Mouse (Mus musculus) hindbrain, embryonic 14.5 days (tissue): Measurements from ENCODE around the gene Bbx. TPM values are rescaled to one million over a fixed set of nuclear protein-coding genes. Genes with fewer than 3 reads are reported as not detected.

Experiments used
- ATAC-seq: fragments of 200-750 bp; cut with Nextera tagmentation; 2 replicates; pipeline ENCODE4 v1.8.0; 2017; ENCODE audit warnings: moderate number of reproducible peaks, mild to moderate bottlenecking, moderate TSS enrichment, moderate library complexity; ENCODE audit not compliant: low FRiP score
- DNase-seq: peaks from one replicate; pipeline ENCODE4 v3.0.0-alpha.2; 2015; ENCODE audit warnings: low spot score
- H3K27ac ChIP-seq: fragments of 300-500 bp; sonication (generic); 2 replicates; pipeline ENCODE4 v1.5.1; 2014; ENCODE audit warnings: mild to moderate bottlenecking, moderate library complexity
- H3K27me3 ChIP-seq: fragments of 300-500 bp; sonication (generic); 2 replicates; pipeline ENCODE4 v1.6.1; 2014; ENCODE audit warnings: mild to moderate bottlenecking, low read length, mixed read lengths; ENCODE audit not compliant: control insufficient read depth, insufficient read depth
- H3K36me3 ChIP-seq: fragments of 300-500 bp; sonication (generic); replicated peaks from 2 replicates; pipeline ENCODE4 v1.6.1; 2014; ENCODE audit not compliant: control insufficient read depth, insufficient read depth
- H3K4me1 ChIP-seq: fragments of 300-500 bp; sonication (generic); replicated peaks from 2 replicates; pipeline ENCODE4 v1.6.1; 2014; ENCODE audit warnings: antibody characterized with exemption, low read length, mixed read lengths; ENCODE audit not compliant: control insufficient read depth, insufficient read depth
- H3K4me2 ChIP-seq: fragments of 300-500 bp; sonication (generic); replicated peaks from 2 replicates; pipeline ENCODE4 v1.6.1; 2014; ENCODE audit warnings: mild to moderate bottlenecking, moderate library complexity
- H3K4me3 ChIP-seq: fragments of 300-500 bp; sonication (generic); replicated peaks from 2 replicates; pipeline ENCODE4 v1.5.1; 2014; ENCODE audit warnings: mild to moderate bottlenecking, low read length
- H3K9ac ChIP-seq: fragments of 300-500 bp; sonication (generic); 2 replicates; pipeline ENCODE4 v1.6.1; 2014
- H3K9me3 ChIP-seq: fragments of 300-500 bp; sonication (generic); 2 replicates; pipeline ENCODE4 v1.6.1; 2016; ENCODE audit warnings: low read length; ENCODE audit not compliant: control insufficient read depth
- WGBS: fragments of 180-500 bp; shearing (Covaris S2); extraction: QIAGEN DNeasy Blood & Tissue Kit; methylation state at CpG from one replicate; pipeline ENCODE4 v1.1.7; 2014; 5-methylcytosine and 5-hydroxymethylcytosine counted together
- polyA plus RNA-seq: library from polyadenylated mRNA; unstranded; fragments of >200 nt; fragmentation: Nextera tagmentation; extraction: Ambion mirVana; gene quantifications from 2 replicates; pipeline ENCODE4 v1.2.1, GENCODE M21; 2014

The Bbx gene
- polyA plus RNA-seq, 1 experiment from 2014 or later: 17.4 TPM

DNA sequence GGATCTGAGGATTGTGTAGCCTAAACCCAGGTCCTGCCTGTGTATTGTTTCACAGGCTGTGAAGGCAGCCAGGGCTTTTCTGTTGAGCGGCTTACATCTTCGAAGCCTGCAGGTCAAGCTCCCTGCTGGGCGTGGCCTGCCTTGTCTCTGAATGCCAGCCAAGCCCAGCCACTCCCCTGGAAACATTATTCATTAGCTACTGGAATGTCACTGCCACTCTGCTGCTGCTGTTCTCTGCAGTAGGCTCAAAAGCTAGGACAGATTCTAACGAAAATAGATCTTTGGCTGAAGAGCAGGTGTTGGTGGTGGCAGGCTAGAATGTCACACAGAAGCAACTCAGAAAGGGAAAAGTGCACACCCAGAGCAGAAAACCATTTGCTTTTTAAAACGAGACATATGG is 247.1 kb downstream of the Bbx start:
- Histone ChIP-seq H3K9me3 (no peaks in the 10 kb centered on the region), H3K27ac (no peak overlapping the region), H3K4me1 (no peaks in the 10 kb centered on the region), H3K36me3 (no peaks in the 10 kb centered on the region), H3K4me2 (no peak overlapping the region), H3K9ac (no peak overlapping the region), H3K27me3 (no peaks in the 10 kb centered on the region), H3K4me3 (no peak overlapping the region)
- WGBS: 12% methylated on average over 5 of the region's 5 CpGs
- peak; percentile 52 for DNase-seq
- peak; percentile 57; the same call in 1 of the 2 replicates for ATAC-seq

DNA sequence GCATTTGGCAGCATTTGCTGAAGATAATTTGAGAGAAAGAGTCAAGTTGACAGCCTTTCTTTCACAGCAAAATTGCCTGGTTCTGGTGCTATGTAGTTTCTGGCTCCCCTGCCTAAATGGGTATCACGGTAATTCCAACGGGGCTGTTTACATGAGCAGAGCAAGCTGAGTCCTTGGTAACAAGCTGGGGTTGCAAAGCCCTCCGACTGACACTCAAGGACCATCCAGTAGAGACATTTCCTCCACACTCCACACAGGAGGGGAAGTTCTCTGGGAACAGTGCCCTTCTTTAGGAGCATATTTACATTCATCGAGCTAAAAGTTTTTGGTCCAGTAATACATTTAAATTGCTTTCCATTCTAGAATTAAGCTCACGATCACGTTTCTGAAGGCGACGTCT is 249.2 kb downstream of the Bbx start:
- DNase-seq: no peak
- Histone ChIP-seq H3K4me1 (no peaks in the 10 kb centered on the region), H3K9me3 (no peaks in the 10 kb centered on the region), H3K4me3 (no peak overlapping the region), H3K9ac (no peak overlapping the region), H3K27me3 (no peaks in the 10 kb centered on the region), H3K27ac (no peak overlapping the region), H3K36me3 (no peaks in the 10 kb centered on the region), H3K4me2 (no peak overlapping the region)
- no peak for ATAC-seq
- 83% methylated on average over 8 of the region's 8 CpGs for WGBS

DNA sequence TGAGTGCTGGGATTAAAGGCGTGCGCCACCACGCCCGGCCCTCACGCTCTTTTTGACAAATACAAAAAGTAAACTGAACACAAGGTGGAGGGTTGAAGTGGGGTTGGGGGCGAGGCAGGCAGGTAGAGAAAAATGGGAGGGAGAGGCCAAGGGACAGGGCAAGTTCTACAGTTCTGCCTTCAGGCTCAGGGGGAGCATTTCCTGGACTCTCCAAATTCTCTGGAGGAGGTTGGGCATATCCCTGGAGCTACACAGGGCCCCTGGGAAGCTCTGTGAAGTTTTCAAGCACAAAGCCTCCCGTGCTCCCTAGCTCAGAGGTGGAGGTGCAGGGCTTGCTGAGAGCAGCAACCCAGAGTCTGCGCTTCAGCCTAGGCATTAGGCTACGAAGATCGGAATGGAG is 249.6 kb downstream of the Bbx start:
- Histone ChIP-seq H3K27ac (no peak overlapping the region), H3K9me3 (no peaks in the 10 kb centered on the region), H3K9ac (no peak overlapping the region), H3K4me1 (no peaks in the 10 kb centered on the region), H3K36me3 (no peaks in the 10 kb centered on the region), H3K4me3 (no peak overlapping the region), H3K27me3 (no peaks in the 10 kb centered on the region), H3K4me2 (no peak overlapping the region)
- no peak for DNase-seq
- no peak for ATAC-seq
- 90% methylated on average over 10 of the region's 10 CpGs for WGBS

DNA sequence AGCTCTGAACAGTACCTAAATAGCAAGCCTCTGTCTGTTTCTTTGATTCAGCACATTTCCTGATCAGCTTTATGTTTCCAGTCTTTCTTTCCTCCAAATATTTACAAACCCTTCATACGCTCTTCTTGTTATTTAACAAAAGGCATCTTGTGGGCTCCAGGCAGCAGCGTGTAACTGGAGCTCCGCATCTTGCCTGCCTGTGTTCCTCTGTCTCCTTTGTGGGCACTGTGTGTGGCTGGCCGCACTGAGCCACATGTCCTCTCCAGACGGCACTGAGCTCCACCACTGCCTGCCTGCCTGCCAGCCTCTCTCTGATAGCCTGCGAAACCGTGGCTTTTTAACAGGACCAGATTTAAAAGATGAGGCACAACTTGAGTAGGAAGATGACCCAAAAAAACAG is 259.4 kb downstream of the Bbx start:
- Histone ChIP-seq H3K9me3 (no peaks in the 10 kb centered on the region), H3K27me3 (no peaks in the 10 kb centered on the region), H3K4me2 (no peak overlapping the region), H3K27ac (no peak overlapping the region), H3K36me3 (no peaks in the 10 kb centered on the region), H3K9ac (no peak overlapping the region), H3K4me3 (no peak overlapping the region), H3K4me1 (no peaks in the 10 kb centered on the region)
- WGBS: 51% methylated on average over 7 of the region's 7 CpGs
- ATAC-seq: no peak
- DNase-seq: no peak

DNA sequence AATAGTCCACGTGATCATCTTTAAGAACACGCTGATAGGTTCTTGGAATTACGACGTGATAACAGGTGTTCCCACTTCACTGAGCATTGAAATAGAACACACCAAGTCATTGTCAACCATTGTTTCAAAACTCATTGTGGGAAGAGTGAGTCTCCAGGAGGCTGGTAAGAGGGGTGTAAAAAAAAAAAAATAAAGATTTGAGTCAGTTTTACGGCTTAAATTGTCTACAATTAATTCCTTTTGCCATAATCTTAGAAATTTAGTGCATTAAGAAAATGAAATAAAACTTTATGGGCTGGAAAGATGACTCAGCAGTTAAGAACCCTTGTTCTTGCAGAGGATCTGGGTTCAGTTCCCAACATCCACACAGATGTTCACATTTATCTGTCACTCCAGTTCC is 261.4 kb downstream of the Bbx start:
- Histone ChIP-seq H3K4me1 (no peaks in the 10 kb centered on the region), H3K27me3 (no peaks in the 10 kb centered on the region), H3K27ac (no peak overlapping the region), H3K9ac (no peak overlapping the region), H3K4me3 (no peak overlapping the region), H3K9me3 (no peaks in the 10 kb centered on the region), H3K4me2 (no peak overlapping the region), H3K36me3 (no peaks in the 10 kb centered on the region)
- ATAC-seq (no peak), DNase-seq (no peak)
- WGBS: 94% methylated on average over 5 of the region's 5 CpGs

DNA sequence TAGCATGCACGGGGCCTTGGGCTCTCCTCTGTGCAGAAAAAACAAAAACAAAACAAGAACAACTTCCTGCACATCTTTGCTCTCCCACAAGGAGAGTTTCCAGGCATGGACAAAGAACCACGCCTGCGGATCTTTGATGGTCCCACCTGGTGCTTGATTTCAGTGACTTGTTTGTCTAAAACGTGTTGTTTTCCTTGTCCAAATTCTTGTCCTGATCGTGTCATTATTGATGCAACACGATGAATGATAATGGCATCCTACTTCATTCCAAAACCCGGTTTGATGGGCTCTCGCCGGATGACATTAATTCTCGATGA is 264.2 kb downstream of the Bbx start:
- Histone ChIP-seq H3K4me2 (no peak overlapping the region), H3K9me3 (no peaks in the 10 kb centered on the region), H3K4me1 (no peaks in the 10 kb centered on the region), H3K9ac (no peak overlapping the region), H3K36me3 (no peaks in the 10 kb centered on the region), H3K4me3 (no peak overlapping the region), H3K27ac (no peak overlapping the region), H3K27me3 (no peaks in the 10 kb centered on the region)
- ATAC-seq (no peak), DNase-seq (no peak)
- WGBS: 87% methylated on average over 10 of the region's 10 CpGs

DNA sequence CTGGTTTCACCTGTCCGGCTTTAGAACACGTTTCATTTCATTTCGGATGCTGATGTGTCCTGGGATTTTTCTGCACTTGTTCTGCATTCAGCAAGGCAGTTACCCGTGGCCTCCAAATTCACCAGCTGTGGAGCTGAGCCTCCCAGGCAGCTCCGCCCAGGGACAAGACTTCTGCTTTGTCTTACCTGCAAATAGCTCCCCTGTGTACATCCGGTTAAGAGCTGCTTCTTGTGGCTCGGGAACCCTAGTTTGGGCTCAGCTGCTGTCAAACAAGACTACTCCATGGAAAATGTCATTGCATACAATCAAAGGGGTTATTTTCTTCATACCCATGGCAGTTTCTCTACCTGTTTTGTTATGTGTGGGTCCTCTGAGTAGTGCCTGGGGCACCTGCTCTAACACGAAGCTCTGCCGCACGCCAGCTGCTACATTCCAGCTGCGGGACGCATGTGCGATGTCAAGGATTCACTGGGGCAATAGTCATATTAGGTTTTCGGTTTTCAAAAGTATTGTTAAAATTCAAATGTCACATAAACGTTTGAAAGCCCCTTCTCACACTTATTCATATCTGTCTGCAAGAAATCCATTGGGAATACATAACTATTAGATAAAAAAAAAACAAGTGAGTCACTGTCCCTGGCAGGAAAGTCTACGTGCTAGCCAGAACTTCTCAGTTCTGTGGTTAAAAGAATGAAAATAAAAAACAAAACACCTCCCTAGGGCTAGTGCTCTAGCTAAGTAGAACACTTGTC is 264.8 kb downstream of the Bbx start:
- H3K27ac ChIP-seq: no peak overlapping the region
- ATAC-seq (no peak), DNase-seq (no peak)
- H3K4me3 ChIP-seq: no peak overlapping the region
- 75% methylated on average over 16 of the region's 16 CpGs for WGBS
- no peaks in the 10 kb centered on the region for H3K36me3 ChIP-seq
- H3K4me2 ChIP-seq: no peak overlapping the region
- H3K4me1 ChIP-seq: no peaks in the 10 kb centered on the region
- H3K9me3 ChIP-seq: no peaks in the 10 kb centered on the region
- no peak overlapping the region for H3K9ac ChIP-seq
- no peaks in the 10 kb centered on the region for H3K27me3 ChIP-seq

DNA sequence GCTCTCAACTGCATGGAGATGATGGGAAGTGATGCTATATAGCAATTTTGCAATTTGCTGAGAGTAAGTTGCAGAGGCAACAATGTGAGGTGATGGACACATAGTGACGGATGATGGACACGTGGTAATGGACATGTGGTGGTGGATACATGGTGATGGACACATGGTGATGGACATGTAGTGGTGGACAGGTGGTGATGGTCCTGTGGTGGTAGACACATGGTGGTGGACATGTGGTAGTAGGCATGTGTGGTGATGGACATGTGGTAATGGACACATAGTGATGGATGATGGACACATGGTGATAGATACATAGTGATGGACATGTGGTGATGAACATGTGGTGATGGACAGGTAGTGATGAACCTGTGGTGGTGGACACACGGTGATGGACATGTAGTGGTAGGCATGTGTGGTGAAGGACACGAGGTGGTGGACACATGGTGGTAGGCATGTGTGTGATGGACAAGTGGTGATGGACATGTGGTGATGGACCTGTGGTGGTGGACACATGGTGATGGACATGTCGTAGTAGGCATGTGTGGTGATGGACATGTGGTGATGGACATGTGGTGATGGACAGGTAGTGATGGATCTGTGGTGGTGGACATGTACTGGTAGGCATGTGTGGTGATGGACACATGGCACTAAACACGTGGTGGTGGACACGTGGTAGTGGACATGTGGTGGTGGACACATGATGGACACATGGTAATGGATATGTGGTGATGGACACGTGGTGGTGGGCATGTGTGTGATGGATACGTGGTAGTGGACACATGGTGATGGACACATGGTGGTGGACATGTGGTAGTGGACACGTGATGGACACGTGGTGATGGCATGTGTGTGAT is 271.5 kb downstream of the Bbx start:
- no peaks in the 10 kb centered on the region for H3K9me3 ChIP-seq

DNA sequence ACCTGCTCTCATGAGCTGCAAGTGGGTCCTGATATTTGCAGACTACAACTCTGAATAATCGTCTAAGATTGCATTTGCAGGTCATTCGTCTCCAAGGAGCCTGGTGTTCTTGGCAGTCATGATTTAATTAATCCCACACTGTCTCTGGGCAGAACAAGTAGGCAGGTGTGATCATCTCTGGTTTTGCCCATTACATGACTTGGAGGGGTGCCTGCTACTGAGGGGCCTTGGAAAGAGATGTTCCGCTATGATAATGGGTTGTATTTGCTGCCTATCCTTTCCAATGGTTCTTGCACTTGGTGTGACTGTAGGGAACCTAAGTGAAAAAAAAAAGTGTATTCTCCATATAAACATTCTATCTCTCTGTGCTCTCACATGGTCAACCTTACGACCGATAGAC is 273.6 kb downstream of the Bbx start:
- Histone ChIP-seq H3K27ac (no peak overlapping the region), H3K27me3 (no peaks in the 10 kb centered on the region), H3K9ac (no peak overlapping the region), H3K4me1 (no peaks in the 10 kb centered on the region), H3K9me3 (no peaks in the 10 kb centered on the region), H3K4me3 (no peak overlapping the region), H3K4me2 (no peak overlapping the region), H3K36me3 (no peaks in the 10 kb centered on the region)
- ATAC-seq (no peak), DNase-seq (no peak)
- 86% methylated on average over 5 of the region's 5 CpGs for WGBS

More for the DNA sequence above, 271.5 kb downstream of the Bbx start:
- whole genome bisulfite sequencing: 95% methylated on average over 11 of the region's 11 CpGs
- DNase-seq (no peak), ATAC-seq (peak; percentile 53)
- Histone ChIP-seq H3K4me2 (no peak overlapping the region), H3K4me1 (no peaks in the 10 kb centered on the region), H3K4me3 (no peak overlapping the region), H3K27ac (no peak overlapping the region), H3K27me3 (no peaks in the 10 kb centered on the region), H3K9ac (no peak overlapping the region), H3K36me3 (no peaks in the 10 kb centered on the region)
